Mouse (Mus musculus): ENCODE data around the gene Itgb2l.
"Not testable (repeated sequence)": the region's sequence is repeated elsewhere in the genome, so short reads cannot be mapped to it uniquely, and the experiment has no call there.

The Itgb2l gene

GRCm38 (mm10) chr16:96443468-96443867 lies at the start of gene Itgb2l:
Gene Itgb2l, minus strand, starts transcription at chr16:96443619.
- DNase-seq: no peak

- DNase-seq: no peak
Measured at GRCm38 (mm10) chr16:96491530-96491929, 48.1 kb upstream of the Itgb2l start.

GRCm38 (mm10) chr16:96488038-96488437 lies 44.6 kb upstream of the Itgb2l start:
- DNase-seq: no peak

- no peak for DNase-seq
Measured at GRCm38 (mm10) chr16:96487007-96487684, 43.7 kb upstream of the Itgb2l start.

GRCm38 (mm10) chr16:96481791-96482190 lies 38.4 kb upstream of the Itgb2l start:
- DNase-seq: no peak

GRCm38 (mm10) chr16:96474185-96474584 lies 30.8 kb upstream of the Itgb2l start:
- DNase-seq: no peak

- no peak for DNase-seq
Measured at GRCm38 (mm10) chr16:96472816-96473215, 29.4 kb upstream of the Itgb2l start.

GRCm38 (mm10) chr16:96472361-96472760 lies 28.9 kb upstream of the Itgb2l start:
- DNase-seq: peak; percentile 4

- peak; percentile 10 for DNase-seq
Measured at GRCm38 (mm10) chr16:96469640-96470039, 26.2 kb upstream of the Itgb2l start.

- no peak for DNase-seq
Measured at GRCm38 (mm10) chr16:96468698-96469097, 25.3 kb upstream of the Itgb2l start.

GRCm38 (mm10) chr16:96468011-96468410 lies 24.6 kb upstream of the Itgb2l start:
- no peak for DNase-seq

- DNase-seq: peak; percentile 80
Measured at GRCm38 (mm10) chr16:96467445-96467844, 24.0 kb upstream of the Itgb2l start, which contains the start of gene Pcp4. Gene Pcp4, plus strand, starts transcription at chr16:96467606.

GRCm38 (mm10) chr16:96460788-96461187 lies 17.4 kb upstream of the Itgb2l start:
- no peak for DNase-seq

- no peak for DNase-seq
Measured at GRCm38 (mm10) chr16:96459356-96459755, 15.9 kb upstream of the Itgb2l start.

- no peak for DNase-seq
Measured at GRCm38 (mm10) chr16:96457612-96458011, 14.2 kb upstream of the Itgb2l start.

- DNase-seq: no peak
Measured at GRCm38 (mm10) chr16:96454086-96454485, 10.7 kb upstream of the Itgb2l start.

- not testable (repeated sequence) for DNase-seq
Measured at GRCm38 (mm10) chr16:96450871-96451270, 7.5 kb upstream of the Itgb2l start.

GRCm38 (mm10) chr16:96441826-96442225 lies 1.6 kb downstream of the Itgb2l start:
- no peak for DNase-seq

GRCm38 (mm10) chr16:96440871-96441270 lies 2.5 kb downstream of the Itgb2l start:
- DNase-seq: no peak

- no peak for DNase-seq
Measured at GRCm38 (mm10) chr16:96439682-96440081, 3.7 kb downstream of the Itgb2l start.

GRCm38 (mm10) chr16:96438946-96439345 lies 4.5 kb downstream of the Itgb2l start:
- DNase-seq: no peak

GRCm38 (mm10) chr16:96434024-96434785 lies 9.2 kb downstream of the Itgb2l start:
- no peak for DNase-seq

- no peak for DNase-seq
Measured at GRCm38 (mm10) chr16:96433266-96433665, 10.2 kb downstream of the Itgb2l start.

GRCm38 (mm10) chr16:96429046-96429445 lies 14.4 kb downstream of the Itgb2l start:
- DNase-seq: no peak
